Mouse (Mus musculus) heart, adult 2 months (tissue): ENCODE measurements around the gene Rab19. TPM values are rescaled to one million over a fixed set of nuclear protein-coding genes. Genes with fewer than 3 reads are reported as not detected.

Experiments used
- polyA plus RNA-seq: library from polyadenylated mRNA; depleted of rRNA; stranded (reverse); fragments of >200 nt; gene quantifications from 2 replicates; pipeline ENCODE4 v1.2.3, GENCODE M21; 2012; rRNA removed
- total RNA-seq, 2 experiments: library from RNA; stranded (reverse); gene quantifications; 2 replicates each; pipeline ENCODE4 v1.2.3; 2021

The Rab19 gene
- total and polyA plus RNA-seq, 3 experiments, result 0.14 to 0.61 (median 0.50) TPM

Other genes with a start within 250 kb of the Rab19 start
- gene Kdm7a, start 174.4 kb upstream of the Rab19 start, total RNA-seq, result 10 to 100 TPM; 18.5 to 20.5 TPM
- gene Kdm7a, start 174.4 kb upstream of the Rab19 start, polyA plus RNA-seq, result 2.5 and 5.9 TPM in 2 replicates
- 10 to 100 TPM; 18.8 to 19.3 TPM for gene Slc37a3, start 3.5 kb upstream of the Rab19 start, total RNA-seq
- 9.2 and 16.8 TPM in 2 replicates for gene Slc37a3, start 3.5 kb upstream of the Rab19 start, polyA plus RNA-seq
- 100 to 1,000 TPM in 1 of 2 experiments, 10 to 100 TPM in 1; 49.3 to 156 TPM for gene Mkrn1, start 39.3 kb downstream of the Rab19 start, total RNA-seq
- gene Mkrn1, start 39.3 kb downstream of the Rab19 start, polyA plus RNA-seq, result 28.9 and 48.8 TPM in 2 replicates
- 1 to 10 TPM; 6.0 to 6.6 TPM for gene Dennd2a, start 176.7 kb downstream of the Rab19 start, total RNA-seq
- 5.6 and 7.4 TPM in 2 replicates for gene Dennd2a, start 176.7 kb downstream of the Rab19 start, polyA plus RNA-seq
- 10 to 100 TPM; 12.1 to 15.6 TPM for gene Adck2, start 192.7 kb downstream of the Rab19 start, total RNA-seq
- gene Adck2, start 192.7 kb downstream of the Rab19 start, polyA plus RNA-seq, result 7.6 and 15.9 TPM in 2 replicates
- gene Gm42420, start 204.6 kb downstream of the Rab19 start, total RNA-seq, result not detected
- gene Gm42420, start 204.6 kb downstream of the Rab19 start, polyA plus RNA-seq, result 0.59 and 2.2 TPM in 2 replicates
- 100 to 1,000 TPM; 625 to 742 TPM for gene Ndufb2, start 211.4 kb downstream of the Rab19 start, total RNA-seq
- 916 and 995 TPM in 2 replicates for gene Ndufb2, start 211.4 kb downstream of the Rab19 start, polyA plus RNA-seq